Mouse (Mus musculus): ENCODE data around the gene Specc1.
A peak's percentile ranks its signal among the peaks of the same experiment; 100 is the strongest.
"Not testable (repeated sequence)": the region's sequence is repeated elsewhere in the genome, so short reads cannot be mapped to it uniquely, and the experiment has no call there.

The Specc1 gene

DNA sequence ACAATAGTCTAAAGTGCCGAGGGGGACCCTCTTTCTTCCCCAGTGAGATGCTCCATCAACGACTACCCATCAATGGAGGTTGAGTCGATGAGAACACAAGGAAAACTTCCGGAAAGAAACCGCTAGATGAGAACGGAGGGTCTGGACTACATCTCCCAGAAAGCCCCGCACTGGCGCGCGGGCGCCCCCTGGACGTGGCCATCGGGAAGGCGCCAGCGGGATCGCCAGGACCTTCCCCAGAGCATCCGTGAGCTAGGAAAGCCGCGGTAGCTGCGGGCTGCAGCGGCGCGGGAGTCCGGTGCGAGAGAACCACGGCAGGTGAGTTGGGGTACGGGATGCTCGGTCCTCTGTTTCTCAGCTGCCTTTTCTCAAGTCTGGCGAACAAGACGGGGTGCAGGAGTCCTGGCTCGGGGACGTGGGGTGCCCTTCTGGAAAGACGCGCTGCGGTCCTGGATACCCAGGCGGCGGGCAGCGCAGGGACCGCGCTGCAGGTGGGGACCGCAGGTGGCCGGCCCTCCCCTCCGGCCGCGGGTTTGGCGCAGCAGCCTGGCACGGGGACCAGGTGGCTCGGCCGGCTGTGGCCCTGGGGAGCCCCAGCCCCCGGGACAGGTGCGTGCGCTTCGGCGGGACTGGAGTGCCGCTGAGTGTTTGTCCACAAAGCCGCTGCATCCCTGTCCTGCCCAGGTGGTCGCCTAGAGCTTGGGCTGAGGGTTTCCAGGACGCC is at the start of gene Specc1:
Gene Specc1 (plus strand): TSS at position 192 of the 724 bp plus-strand sequence.
- DNase-seq (ENCODE audit: low spot score) = peak; percentile 88

DNA sequence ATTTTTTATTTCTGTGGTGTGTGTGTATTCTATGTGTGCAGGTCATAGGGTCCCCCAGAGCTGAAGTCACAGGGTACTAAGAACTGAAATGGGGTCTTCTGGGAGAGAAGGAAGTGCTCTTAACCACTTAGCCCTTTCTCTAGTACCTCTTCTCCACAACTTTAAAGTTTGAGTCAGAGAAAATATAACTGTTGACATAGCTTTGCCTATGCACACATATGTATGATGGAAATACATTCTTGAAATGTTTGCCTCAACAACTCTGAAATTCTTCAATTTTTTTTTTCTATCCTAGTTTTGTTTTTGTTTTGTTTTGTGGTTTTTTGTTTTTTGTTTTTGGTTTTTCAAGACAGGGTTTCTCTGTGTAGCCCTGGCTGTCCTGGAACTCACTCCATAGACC is 48.2 kb upstream of the Specc1 start:
- DNase-seq (ENCODE audit: low spot score) = no peak

DNA sequence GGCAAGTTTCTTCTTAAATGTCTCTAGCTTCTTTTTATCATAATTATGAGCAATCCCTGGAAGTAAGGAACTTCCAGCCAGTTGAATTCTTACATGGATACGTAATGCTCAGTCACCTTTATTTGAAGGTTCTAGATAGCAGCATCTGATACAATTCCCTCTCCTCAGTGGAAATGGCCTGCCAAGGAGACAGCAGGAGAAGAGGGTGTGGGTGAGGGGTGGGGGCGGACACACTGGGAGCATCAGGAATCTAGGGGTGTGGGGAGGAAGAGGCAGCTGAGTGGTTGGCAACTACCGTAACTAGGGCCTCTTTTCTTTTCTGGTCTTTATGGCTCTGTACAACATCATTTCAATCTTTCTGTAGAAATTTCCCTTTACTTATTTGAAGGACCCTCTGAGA is 36.9 kb upstream of the Specc1 start:
- DNase-seq (ENCODE audit: low spot score) = no peak

DNA sequence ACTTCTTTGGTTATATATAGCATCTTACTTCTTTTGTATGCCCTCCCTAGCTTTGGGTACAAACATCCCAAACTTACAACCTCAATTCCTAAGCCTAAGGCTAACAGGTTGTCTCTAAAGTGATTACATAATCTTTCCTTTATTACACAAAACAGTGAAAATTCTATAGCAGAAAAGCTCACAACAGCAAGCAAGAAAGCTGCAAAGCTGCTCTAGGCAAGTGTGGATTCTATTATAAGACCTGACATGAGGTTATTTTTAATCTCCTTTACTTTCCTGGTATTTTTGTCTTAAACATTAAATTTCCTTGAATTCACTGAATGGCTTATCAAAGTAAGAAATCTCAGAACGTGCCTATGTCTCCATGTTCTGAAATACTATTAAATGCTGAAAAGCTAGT is 33.3 kb upstream of the Specc1 start:
- no peak for DNase-seq (ENCODE audit: low spot score)

DNA sequence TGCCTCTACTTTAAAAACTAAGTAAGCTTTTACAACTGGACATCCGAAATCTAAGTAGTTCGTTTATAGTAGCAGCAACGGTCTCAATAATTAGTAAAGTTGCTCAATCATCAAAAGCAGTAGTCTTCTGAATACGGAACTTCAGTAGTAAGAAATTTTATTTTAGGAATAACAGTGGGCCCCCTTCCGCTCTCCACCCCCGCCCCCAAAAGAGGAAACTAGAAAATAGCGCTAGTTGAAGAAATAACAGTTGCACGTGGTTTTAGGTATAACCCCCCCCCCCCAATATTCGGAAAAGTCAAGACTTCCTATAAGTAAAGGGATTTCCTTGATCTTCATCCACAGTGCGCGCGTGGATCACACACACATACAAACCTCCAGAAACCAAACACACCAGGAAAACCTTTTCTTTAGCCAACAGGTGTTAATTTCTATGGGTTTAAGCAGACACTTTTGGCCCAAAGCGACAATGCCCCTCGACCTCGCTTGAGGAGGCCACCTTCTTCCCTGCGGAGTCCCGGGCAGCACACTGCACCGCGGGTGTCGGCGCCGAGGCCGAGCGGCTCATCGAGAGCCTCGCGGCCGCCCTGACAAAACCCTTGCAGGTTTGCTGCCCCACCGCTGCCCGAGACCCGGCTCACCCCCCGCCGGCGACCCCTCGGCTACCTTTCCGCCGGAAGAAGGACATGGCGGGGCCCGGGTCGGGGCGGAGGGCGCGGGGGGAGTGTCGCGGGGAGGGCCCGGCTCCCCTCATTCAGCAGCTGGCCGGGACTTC is 27.1 kb upstream of the Specc1 start:
- no peak for DNase-seq (ENCODE audit: low spot score)

DNA sequence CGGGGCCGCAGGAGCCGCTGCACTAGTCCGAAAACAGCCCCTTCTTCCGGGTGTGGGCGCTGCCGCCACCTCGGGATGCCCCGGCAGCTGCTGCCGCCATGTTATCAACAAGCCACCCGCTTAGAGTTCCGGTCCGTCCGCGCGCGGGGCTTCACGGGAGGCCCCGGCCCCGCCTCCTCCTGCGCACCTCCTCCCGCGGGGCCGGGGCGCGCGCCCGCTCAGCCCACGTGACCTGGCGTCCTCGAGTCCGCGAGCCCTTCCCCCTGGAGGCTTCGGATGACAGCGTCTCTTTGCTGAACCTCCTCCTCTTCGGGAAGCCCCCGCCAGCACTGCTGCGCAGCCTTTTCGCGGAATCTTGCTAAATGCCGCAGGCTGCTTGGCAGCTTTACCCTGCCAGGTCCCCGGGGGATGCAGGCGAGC is 26.5 kb upstream of the Specc1 start, which contains the start of gene Akap10:
Gene Akap10 (minus strand): TSS at position 155 of the 420 bp plus-strand sequence.
- DNase-seq (ENCODE audit: low spot score) = peak; percentile 94

DNA sequence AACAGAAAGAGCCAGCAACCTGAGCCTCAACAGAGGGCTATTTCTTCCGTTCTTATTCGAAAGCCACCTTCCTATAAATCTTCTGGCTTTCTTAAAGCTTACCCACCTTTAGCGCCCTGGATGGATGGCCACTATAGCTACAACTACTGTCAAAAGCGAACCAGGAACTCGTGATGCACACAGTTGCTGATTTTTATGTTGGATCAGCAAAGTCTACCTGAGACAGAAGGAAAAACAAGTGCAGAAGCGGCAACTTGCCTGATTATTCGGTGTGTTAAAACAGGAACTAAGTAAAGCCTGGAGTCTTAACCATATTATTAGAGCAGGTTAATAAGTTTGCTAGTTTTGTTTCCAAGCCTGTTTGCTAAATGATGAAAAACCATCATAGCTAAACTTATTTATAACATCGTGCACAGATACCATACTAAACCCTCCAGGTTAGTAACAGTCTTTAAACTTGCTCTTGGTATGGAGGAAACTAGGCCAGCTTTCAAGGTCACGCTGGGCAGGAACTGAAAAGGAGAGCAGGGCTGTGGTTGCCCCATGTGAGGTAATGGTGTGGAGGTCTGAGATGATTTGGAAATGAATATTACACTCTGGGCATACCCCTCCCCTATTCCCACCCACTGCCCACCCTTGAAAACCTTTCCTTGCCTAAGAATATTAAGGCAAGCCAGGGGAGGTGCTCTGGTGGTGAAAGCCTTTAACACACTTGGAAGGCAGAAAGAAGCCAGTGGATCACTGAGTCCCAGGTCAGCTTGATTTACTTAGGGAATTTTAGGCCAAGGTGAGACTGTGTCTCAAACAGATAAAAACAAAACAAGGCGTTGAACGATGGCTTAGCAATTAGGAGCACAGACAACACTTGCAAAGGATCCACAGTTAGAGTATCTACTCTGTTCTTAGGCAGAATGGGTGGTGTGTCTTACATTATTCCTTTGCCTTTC is 25.6 kb upstream of the Specc1 start:
- DNase-seq (ENCODE audit: low spot score) = no peak

DNA sequence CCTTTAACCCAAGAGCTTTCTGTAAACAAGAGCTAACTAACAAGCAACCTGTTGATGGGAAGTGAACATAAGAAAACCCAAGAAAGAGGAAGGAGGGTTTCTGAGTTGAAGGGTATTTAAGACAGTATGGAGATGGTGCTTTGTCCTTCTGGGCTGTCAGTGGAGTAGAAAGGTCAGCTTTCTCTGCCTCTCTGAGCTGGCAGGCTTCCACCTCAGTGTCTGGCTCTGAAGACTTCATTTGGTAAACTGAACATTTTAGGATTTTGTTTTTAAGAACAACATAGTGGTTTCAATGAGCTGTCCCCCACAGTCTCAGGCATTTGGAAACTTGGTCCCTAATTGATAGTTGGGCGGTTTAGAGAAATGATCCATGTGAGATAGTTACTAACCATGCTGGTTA is 18.8 kb upstream of the Specc1 start:
- no peak for DNase-seq (ENCODE audit: low spot score)

DNA sequence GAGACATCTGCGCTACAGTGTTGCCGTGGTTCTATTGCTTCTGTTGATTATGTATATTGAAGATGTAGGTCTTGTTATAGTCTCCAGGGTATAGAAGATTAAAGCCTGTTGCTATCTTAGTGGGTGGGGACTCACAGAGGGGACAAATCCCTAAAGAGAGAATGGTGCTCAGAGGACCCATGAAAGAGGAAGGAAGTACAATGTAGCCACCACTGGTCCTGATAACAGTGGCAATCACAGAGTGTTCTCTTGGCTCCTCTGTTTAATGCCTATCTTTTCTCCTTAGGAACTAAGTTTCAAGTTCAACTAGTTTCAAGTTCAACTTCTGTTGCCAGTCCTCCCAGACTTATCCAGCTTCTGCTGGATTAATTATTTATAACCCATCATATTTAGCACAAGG is 13.7 kb upstream of the Specc1 start:
- DNase-seq (ENCODE audit: low spot score) = no peak

DNA sequence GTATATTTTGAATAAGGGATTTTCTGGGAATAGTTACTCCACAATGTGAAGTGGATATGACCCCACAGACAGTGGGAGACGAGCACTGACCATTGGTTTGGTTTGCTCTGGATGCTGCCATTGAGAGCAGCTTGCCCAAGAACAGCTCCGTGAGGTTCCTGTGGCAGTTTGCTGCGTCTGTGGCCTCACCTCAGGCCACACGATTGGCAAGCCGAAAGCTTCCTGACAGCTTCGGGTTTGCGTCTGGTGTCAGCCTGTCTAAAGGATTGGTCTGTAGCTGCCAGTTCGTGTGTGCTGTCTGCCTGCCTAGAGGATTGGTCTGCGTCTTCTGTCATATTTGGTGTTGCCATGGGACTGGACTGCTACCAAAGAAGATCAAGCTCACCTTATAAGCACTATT is 12.1 kb upstream of the Specc1 start:
- no peak for DNase-seq (ENCODE audit: low spot score)

DNA sequence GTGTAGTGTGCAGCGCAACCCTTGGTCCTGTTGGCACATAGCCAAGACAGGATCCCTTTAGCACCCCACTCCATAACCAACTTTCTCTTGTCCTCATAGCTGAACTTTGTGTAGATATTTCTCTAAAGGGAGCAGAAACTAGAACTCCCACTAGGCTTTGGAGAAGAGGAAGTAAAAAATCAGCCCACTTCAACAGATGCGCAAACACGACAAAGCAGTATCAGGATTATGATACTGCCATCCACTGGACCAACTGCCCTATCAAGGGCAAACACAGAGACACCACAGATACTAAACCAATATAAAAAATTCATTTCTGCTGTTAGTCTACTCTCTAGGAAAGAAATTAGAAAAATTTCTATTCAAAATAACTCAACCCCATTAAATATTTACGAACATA is 10.0 kb upstream of the Specc1 start:
- DNase-seq (ENCODE audit: low spot score) = no peak

DNA sequence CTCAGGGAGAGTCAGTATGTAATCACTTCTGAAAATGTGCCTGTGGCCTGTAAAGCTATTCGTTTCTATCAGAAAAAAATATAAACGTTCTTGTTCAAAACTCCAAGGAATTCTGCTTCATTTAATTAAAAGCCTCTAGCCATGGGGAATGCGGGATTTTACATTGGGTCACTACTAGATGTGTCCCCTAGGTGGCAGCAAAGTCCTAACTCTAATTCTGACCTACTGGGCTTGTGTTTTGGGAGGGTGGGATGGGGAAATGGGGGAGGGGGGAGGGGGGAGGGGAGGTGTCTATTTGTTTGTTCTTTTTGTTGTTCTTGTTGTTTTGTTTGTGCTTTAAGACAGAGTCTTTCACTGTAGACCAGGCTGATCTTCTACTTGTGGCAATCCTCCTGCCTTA is 7.2 kb upstream of the Specc1 start:
- DNase-seq (ENCODE audit: low spot score) = peak; percentile 49

DNA sequence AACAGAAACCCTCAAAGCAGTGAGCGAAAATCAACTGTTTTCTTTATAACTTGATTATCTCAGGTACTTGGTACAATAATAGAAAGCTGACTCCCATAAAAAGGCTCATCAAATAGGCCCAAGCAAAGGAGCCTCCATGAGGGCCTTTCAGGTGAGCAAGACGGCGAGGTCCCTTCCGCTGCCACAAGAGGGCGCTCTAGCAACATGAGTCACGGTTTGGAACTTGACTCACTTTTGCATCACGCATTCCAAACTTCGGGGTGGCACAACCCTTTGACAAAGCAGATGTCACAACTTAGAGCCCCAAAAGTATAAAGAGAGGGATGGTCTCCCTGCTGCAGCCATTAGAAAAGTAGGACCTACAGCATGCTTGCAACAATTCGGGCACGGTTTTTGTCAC is 5.9 kb upstream of the Specc1 start:
- DNase-seq (ENCODE audit: low spot score) = peak; percentile 87

DNA sequence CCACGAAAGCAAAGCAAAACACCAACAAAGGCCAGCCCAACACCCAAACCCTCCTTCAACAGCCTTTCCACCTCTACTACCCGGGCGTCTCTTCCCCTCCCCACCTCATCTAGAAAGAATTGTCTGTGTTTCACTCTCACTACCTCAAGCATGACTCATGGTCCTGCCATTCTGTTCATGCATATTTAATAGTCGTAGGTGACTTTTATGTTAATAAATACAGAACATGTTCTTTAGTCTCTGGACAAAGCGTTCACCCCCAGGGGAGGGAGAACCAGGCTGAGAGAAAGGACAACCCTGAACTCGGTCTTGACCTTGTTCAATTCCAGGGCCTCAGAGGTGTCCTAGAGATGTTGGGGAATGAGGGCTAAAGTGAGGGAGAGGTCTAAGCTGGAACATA is 1.4 kb upstream of the Specc1 start:
- DNase-seq (ENCODE audit: low spot score) = no peak

DNA sequence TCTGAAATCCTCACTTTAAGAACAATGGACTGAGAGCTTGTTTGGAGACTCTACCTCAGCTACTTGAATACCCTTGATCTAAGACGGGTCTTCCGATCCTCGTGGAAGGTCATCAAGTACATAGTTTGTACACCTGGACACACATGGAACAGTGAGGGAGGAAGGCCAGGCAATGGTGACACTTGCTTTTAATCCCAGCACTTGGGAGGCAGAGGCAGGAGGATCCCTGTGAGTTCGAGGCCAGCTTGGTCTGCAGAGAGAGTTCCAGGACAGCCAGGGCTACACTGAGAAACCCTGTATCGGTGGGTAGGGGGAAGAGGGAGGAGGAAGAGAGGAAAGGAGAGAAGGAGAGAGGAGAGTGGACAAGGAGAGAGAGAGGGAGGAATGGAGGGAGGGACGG is 612 bp upstream of the Specc1 start:
- DNase-seq (ENCODE audit: low spot score) = no peak

DNA sequence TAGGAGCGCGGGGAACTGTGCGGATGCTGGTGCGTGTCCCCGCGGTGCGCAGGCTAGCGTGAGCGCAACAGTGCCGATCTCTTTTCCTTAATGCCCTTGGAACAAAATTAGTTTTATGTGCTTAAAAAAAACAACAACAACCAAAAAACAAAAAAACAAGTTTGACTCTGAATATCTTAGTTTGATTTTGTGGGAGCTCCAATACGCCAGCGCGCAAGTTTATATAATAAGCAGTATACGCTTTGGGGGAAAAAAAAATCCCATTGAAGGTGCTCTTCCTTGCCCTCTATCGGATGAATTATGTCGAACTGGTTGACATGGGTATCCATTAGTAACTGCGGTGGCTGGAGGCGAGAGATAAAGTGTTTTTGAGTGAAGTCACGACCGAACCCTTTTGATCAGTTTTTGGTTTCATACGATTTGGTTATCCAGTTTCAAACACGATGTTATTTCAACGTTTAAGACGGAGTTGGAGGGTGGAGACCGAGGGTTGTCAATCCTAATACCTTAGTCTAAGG is 792 bp downstream of the Specc1 start:
- DNase-seq (ENCODE audit: low spot score) = no peak

DNA sequence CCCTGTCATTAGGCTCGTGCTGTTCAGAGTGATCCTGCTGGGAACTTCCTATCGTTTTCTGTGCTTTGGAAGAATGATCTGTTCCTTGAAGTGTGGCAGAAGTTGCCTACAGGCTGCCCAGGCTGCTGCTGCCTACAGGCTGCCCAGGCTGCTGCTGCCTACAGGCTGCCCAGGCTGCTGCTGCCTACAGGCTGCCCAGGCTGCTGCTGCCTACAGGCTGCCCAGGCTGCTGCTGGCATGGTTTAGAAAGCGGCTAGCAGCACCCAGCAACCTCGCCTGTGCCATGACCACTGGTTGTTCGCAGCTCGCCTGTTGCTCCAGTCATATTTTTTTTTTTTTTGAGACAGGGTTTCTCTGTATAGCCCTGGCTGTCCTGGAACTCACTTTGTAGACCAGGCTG is 2.1 kb downstream of the Specc1 start:
- not testable (repeated sequence) for DNase-seq (ENCODE audit: low spot score)

DNA sequence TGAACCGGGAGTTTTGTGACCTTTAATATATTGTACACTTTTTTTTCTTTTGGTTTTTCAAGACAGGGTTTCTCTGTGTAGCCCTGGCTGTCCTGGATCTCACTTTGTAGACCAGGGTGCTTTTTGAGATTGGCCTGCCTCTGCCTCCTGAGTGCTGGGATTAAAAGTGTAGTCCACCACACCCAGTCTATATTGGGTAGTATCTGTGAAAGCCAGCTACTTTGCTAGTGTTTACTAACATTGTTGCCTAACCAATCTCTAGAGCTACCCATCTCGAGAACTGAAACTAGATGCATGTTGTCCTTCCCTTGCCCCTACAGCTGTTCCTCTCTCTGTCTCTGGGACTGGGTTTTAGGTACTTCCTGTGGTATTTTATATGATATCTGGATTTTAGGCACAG is 3.5 kb downstream of the Specc1 start:
- no peak for DNase-seq (ENCODE audit: low spot score)

DNA sequence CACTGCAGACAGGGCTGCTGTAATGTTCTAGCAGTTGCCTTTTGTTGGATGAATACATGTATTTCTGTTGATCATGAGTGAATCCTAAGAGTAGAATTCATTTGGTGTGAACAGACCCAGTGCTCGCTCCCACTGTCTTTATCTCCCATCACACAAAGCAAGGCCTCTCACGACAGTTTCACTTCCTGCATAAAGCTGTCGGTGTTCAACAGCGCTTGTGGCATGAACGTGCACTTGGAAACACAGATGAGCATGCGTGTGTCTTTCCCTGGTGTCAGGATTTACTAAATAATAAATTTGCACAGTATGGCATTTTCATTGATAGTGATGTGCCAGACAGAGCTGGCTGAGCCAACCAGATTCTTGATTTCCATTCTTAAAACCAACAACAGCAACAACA is 6.1 kb downstream of the Specc1 start:
- no peak for DNase-seq (ENCODE audit: low spot score)

DNA sequence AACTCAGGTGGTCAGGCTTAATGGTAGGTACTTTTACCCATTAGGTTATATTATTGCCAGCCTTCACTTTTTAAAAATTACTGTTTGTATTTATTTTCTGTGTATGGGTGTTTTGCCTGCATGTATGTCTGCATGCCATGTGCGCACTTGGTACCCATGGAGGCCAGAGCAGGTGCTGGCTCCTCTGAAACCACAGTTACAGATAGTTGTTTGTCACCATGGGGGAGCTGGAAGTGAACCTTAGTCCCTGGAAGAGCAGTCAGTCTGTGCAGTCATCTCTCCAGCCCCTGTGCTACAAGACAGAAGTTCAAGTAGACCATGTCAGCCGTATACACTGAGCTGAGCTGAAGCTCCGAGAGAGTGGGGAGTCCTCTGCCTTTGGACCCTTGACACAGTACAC is 6.6 kb downstream of the Specc1 start:
- DNase-seq (ENCODE audit: low spot score) = no peak

DNA sequence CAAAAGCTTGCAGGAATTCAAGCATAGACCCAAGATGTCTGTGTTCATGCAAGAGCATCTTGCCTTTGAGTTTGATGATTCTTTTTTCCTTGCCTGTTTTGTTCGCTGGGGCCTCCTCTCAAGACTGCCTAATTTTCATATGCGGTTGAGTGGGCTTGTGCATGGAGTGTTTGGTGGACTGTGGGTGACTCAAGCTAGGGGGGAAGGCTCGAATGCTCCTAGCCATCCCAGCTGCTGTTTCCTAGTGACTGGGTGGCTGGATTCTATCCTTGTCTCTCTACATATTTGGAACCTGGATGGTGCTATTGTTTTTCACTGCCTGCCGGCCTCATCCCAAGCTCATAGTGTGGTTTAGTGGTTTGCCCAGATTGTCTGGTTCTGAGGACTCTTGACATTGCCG is 8.0 kb downstream of the Specc1 start:
- DNase-seq (ENCODE audit: low spot score) = no peak

DNA sequence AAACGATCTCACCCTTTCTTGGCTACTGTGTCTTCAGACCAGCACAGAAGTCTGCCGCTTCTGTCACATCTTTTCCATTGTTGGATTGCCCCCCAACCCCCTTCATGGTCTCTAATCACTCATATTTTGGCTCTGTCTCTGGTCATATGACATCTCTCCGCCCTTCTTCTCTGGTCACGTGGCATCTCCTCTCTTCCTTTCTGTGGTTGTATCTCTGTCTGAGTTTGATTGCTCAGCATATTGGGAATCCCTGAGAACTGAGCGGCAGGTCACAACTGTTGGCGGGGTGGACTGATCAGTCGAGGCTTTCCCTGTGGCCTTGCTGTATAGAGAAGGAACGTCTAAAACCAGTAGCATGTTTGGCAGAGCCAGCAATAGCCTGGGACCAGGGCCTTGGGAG is 10.5 kb downstream of the Specc1 start:
- DNase-seq (ENCODE audit: low spot score) = no peak
